Mouse (Mus musculus) midbrain, embryonic 15.5 days (tissue): ENCODE data around the gene Morf4l1. TPM values are rescaled to one million over a fixed set of nuclear protein-coding genes. Genes with fewer than 3 reads are reported as not detected.
"Not testable (repeated sequence)": the region's sequence is repeated elsewhere in the genome, so short reads cannot be mapped to it uniquely, and the experiment has no call there.

Experiments
- ATAC-seq: fragments of 200-750 bp; cut with Nextera tagmentation; replicated peaks from 2 replicates; pipeline ENCODE4 v1.8.0; 2017; ENCODE audit warnings: moderate TSS enrichment
- H3K27ac ChIP-seq: fragments of 300-500 bp; sonication (generic); 2 replicates; pipeline ENCODE4 v1.5.1; 2015; ENCODE audit warnings: mild to moderate bottlenecking, inconsistent platforms
- H3K27me3 ChIP-seq: fragments of 300-500 bp; sonication (generic); replicated peaks from 2 replicates; pipeline ENCODE4 v1.6.1; 2015; ENCODE audit warnings: inconsistent platforms
- H3K36me3 ChIP-seq: fragments of 300-500 bp; sonication (generic); replicated peaks from 2 replicates; pipeline ENCODE4 v1.6.1; 2015; ENCODE audit warnings: inconsistent platforms
- H3K4me1 ChIP-seq: fragments of 300-500 bp; sonication (generic); 2 replicates; pipeline ENCODE4 v1.6.1; 2015; ENCODE audit warnings: inconsistent platforms
- H3K4me2 ChIP-seq: fragments of 300-500 bp; sonication (generic); 2 replicates; pipeline ENCODE4 v1.6.1; 2015; ENCODE audit warnings: inconsistent platforms, mild to moderate bottlenecking, moderate library complexity
- H3K4me3 ChIP-seq: fragments of 300-500 bp; sonication (generic); 2 replicates; pipeline ENCODE4 v1.5.1; 2015; ENCODE audit warnings: mild to moderate bottlenecking, inconsistent platforms
- H3K9ac ChIP-seq: fragments of 300-500 bp; sonication (generic); 2 replicates; pipeline ENCODE4 v1.6.1; 2015; ENCODE audit warnings: mild to moderate bottlenecking, inconsistent platforms
- H3K9me3 ChIP-seq: fragments of 300-500 bp; sonication (generic); 2 replicates; pipeline ENCODE4 v1.6.1; 2016; ENCODE audit warnings: inconsistent platforms
- WGBS: fragments of 180-500 bp; shearing (Covaris S2); methylation state at CpG from one replicate; pipeline ENCODE4 v1.1.7; 2015; ENCODE audit warnings: mixed read lengths; 5-methylcytosine and 5-hydroxymethylcytosine counted together
- polyA plus RNA-seq: library from polyadenylated mRNA; unstranded; fragments of >200 nt; fragmentation: Nextera tagmentation; extraction: Ambion mirVana; gene quantifications from 2 replicates; pipeline ENCODE4 v1.2.1, GENCODE M21; 2015

Morf4l1 gene
- polyA plus RNA-seq, 1 experiment from 2014 or later: 569 TPM

DNA sequence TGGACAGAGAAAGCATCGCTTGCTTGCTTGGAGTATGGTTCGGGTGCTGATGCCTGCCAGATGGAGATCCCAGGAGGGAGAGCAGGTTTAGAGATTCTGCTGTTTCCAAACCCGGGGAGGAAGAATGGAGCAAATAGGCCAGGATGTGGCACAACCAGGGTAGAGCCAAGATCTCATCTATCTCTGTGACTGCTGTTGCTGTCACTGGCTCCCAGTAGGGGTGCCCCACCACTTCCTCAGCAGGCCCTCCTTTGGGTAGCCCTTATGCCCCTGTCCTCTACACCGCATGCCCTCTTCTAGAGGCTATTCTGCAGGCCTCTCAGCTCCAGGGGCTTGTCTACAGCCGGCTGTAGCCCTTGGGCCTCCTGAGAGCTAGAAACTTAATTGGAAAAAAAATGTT lies 38.4 kb downstream of the Morf4l1 start:
- ATAC-seq: no peak
- 91% methylated on average over 5 of the region's 5 CpGs for WGBS
- no peak overlapping the region for H3K9ac ChIP-seq
- H3K9me3 ChIP-seq: no peaks in the 10 kb centered on the region
- no peak overlapping the region for H3K27ac ChIP-seq
- H3K4me2 ChIP-seq: no peak overlapping the region
- no peaks in the 10 kb centered on the region for H3K27me3 ChIP-seq
- H3K4me1 ChIP-seq: no peaks in the 10 kb centered on the region
- H3K4me3 ChIP-seq: no peak overlapping the region
- no peaks in the 10 kb centered on the region for H3K36me3 ChIP-seq

GRCm38 (mm10) chr9:90075336-90075735 lies 39.2 kb downstream of the Morf4l1 start:
- Histone ChIP-seq H3K27ac (no peak overlapping the region), H3K4me3 (no peak overlapping the region), H3K4me1 (no peaks in the 10 kb centered on the region), H3K36me3 (no peaks in the 10 kb centered on the region), H3K9me3 (no peaks in the 10 kb centered on the region), H3K9ac (no peak overlapping the region), H3K4me2 (no peak overlapping the region), H3K27me3 (no peaks in the 10 kb centered on the region)
- ATAC-seq: no peak
- 89% methylated on average over 4 of the region's 4 CpGs for WGBS

DNA sequence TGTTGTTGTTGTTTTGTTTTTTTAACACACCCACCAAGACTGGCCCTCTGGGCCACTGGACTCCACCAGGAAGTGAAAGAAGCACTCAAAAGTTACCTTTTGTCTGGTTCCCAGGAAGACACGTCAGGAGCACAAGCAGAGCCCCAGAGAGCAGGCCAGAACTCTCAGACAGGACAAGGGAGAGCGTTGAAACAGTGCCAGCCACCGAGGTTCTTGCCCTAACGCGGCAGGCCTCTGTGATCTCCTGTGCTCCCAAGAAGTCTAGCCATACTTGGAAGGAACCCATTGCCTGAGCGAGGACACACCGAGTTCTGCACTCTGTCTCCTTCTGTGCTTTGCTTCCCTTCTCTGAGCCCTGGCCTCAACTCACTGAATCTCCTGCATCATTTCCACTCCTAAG lies 44.4 kb downstream of the Morf4l1 start:
- no peaks in the 10 kb centered on the region for H3K4me1 ChIP-seq
- no peak overlapping the region for H3K4me2 ChIP-seq
- ATAC-seq: no peak
- no peak overlapping the region for H3K27ac ChIP-seq
- no peaks in the 10 kb centered on the region for H3K27me3 ChIP-seq
- WGBS: 89% methylated on average over 7 of the region's 7 CpGs
- no peak overlapping the region for H3K4me3 ChIP-seq
- H3K36me3 ChIP-seq: no peaks in the 10 kb centered on the region
- H3K9ac ChIP-seq: no peak overlapping the region
- H3K9me3 ChIP-seq: no peaks in the 10 kb centered on the region

DNA sequence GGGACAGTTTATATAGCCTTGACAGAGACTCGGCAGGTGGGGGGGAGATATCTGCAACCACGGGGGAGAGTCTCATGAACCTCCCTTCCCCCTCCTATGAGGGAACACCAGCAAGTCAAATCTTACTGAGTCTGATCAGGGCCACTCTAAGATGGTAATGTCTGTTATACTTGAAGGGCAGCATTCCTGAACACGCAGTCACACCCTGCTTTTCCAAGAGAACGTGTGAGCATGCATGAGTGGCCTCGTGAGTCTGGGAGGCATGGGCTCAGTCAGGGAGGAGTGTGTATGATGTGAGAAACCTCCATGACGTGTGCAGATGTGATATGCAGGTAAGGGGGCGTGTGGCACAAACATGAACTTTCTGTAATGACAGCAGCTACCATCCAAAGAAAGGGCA lies 45.1 kb downstream of the Morf4l1 start:
- WGBS: 87% methylated on average over 7 of the region's 7 CpGs
- Histone ChIP-seq H3K4me3 (no peak overlapping the region), H3K27me3 (no peaks in the 10 kb centered on the region), H3K9me3 (no peaks in the 10 kb centered on the region), H3K36me3 (no peaks in the 10 kb centered on the region), H3K4me2 (no peak overlapping the region), H3K4me1 (no peaks in the 10 kb centered on the region), H3K9ac (no peak overlapping the region), H3K27ac (no peak overlapping the region)
- ATAC-seq: no peak

DNA sequence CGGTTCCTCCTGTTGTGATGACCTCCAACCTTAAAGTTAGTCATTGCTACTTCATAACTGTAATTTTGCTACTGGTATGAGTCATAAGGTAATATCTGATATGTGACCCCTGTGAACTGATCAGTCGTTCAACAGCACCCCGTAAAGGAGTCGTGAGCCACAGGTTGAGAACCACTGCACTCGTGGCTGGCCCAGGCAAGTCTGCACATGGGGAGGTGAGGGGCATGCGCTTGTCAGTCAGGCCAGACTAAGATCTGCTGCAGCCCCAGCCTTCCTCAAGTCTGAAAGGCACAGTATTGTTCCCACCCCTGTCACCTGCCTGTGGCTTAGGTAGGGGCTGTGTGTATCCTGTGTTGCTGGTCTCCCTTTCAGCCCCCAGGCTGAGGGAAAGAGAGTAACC lies 45.8 kb downstream of the Morf4l1 start:
- H3K36me3 ChIP-seq: no peaks in the 10 kb centered on the region
- no peak overlapping the region for H3K9ac ChIP-seq
- 88% methylated on average over 6 of the region's 6 CpGs for WGBS
- H3K4me3 ChIP-seq: no peak overlapping the region
- no peak for ATAC-seq
- H3K4me1 ChIP-seq: no peaks in the 10 kb centered on the region
- H3K4me2 ChIP-seq: no peak overlapping the region
- H3K27ac ChIP-seq: no peak overlapping the region
- no peaks in the 10 kb centered on the region for H3K9me3 ChIP-seq
- H3K27me3 ChIP-seq: no peaks in the 10 kb centered on the region

DNA sequence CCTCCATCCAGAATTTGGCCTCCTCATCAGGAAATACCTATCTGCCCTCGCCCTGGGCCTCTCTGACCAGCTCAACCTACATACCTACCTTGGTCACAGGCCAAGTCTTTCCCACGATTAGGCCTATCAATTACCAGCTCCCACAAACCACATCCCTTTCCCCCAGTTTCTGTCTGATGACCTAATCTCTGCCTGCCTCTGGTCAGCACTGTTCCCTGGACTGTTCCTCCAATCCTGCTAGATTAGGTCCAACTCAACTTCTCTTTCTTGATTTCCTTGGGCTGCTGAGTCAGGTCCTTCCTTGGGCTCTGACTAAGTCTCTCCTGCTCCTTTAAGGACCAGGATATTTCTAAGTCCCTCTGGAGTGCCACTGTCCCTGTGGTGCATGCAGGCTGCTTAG lies 47.2 kb downstream of the Morf4l1 start:
- no peak overlapping the region for H3K4me2 ChIP-seq
- no peaks in the 10 kb centered on the region for H3K9me3 ChIP-seq
- 78% methylated on average over 2 of the region's 2 CpGs for WGBS
- no peak overlapping the region for H3K27ac ChIP-seq
- no peak overlapping the region for H3K4me3 ChIP-seq
- no peak overlapping the region for H3K9ac ChIP-seq
- no peaks in the 10 kb centered on the region for H3K4me1 ChIP-seq
- ATAC-seq: no peak
- no peaks in the 10 kb centered on the region for H3K27me3 ChIP-seq
- H3K36me3 ChIP-seq: no peaks in the 10 kb centered on the region

GRCm38 (mm10) chr9:90060932-90061331 lies 53.6 kb downstream of the Morf4l1 start:
- 92% methylated on average over 5 of the region's 5 CpGs for WGBS
- H3K36me3 ChIP-seq, H3K9me3 ChIP-seq, H3K27me3 ChIP-seq, ATAC-seq, H3K4me1 ChIP-seq, H3K27ac ChIP-seq, H3K4me3 ChIP-seq, H3K9ac ChIP-seq, H3K4me2 ChIP-seq: not testable (repeated sequence)

DNA sequence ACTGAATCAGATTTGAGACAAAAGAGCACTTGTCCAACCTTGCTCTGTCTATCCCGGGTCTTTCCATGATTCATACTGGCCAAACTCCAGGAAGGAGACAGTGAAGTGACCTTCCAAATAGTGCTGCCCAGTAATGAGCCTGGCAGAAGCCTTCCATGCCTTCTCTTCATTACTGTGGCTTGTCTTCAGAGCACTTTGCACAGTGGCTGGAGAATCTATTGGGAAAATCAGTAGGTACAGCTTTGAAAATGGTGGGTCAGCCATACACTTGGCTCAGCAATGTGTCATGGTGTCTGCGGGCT lies 54.0 kb downstream of the Morf4l1 start:
- WGBS: 88% methylated on average over 2 of the region's 2 CpGs
- H3K27me3 ChIP-seq: no peaks in the 10 kb centered on the region
- no peak overlapping the region for H3K4me3 ChIP-seq
- H3K9ac ChIP-seq: no peak overlapping the region
- H3K36me3 ChIP-seq: no peaks in the 10 kb centered on the region
- H3K27ac ChIP-seq: no peak overlapping the region
- no peak overlapping the region for H3K4me2 ChIP-seq
- no peak for ATAC-seq
- H3K9me3 ChIP-seq: no peaks in the 10 kb centered on the region
- no peaks in the 10 kb centered on the region for H3K4me1 ChIP-seq

DNA sequence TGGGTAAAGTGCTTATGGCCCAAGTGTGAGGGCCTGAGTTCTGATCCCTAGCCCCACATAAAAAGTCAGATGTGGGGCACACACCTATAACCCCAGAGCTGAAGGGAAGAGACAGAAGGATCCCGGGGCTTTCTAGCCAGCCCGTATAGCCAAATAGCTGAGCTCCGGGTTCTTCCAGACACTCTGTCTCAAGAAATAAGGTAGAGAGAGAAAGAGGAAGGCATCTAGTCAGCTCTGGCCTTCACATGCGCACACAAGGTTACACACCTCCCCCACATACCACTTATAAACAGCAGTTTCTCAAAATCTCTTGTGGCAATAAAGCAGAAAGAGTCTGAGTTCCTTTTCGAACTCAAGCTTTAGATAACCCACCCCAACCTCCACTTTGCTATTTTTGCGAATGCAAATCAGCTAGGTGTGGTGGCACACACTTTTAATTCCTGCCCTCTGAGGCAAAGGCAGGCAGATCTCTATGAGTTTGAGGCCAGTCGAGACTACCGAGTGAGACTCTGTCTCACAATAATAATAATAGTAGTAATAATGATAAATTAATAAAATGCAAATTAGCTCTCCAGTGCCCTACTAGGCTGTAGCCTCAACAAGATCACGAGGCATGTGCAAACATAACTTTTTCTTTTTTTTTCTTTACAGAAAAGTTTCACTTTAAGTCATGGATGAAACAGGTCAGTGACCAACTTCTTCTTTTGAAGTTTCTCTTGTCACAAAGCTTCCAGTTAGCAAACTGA lies 54.6 kb downstream of the Morf4l1 start:
- Histone ChIP-seq H3K4me3 (no peak overlapping the region), H3K27ac (no peak overlapping the region), H3K9ac (no peak overlapping the region), H3K4me1 (peaks cover 1% of the 10 kb centered on the region; the same call in 1 of the 2 replicates), H3K27me3 (no peaks in the 10 kb centered on the region), H3K36me3 (no peaks in the 10 kb centered on the region), H3K4me2 (no peak overlapping the region), H3K9me3 (no peaks in the 10 kb centered on the region)
- 87% methylated on average over 9 of the region's 9 CpGs for WGBS
- no peak for ATAC-seq

DNA sequence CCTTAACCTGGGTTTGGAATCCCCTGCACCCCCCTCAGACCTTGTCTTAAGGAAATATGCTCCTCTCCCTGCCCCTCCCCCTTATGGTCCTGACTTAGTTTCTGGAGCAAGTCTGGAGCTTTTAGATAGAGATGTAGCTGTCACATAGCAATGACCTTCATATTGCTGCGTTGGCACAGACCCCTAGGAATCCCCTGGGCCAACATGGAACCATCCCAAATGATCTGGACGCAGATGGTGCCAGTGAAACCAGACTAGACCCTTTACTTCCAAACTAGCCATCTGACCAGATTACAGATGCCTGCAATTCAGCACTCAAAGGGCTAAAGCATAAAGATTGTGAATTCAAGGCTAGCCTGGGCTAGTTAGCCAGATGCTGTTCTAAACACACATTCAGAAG lies 57.9 kb downstream of the Morf4l1 start:
- Histone ChIP-seq H3K4me1 (peaks cover 9% of the 10 kb centered on the region), H3K4me3 (no peak overlapping the region), H3K36me3 (no peaks in the 10 kb centered on the region), H3K4me2 (no peak overlapping the region), H3K27me3 (no peaks in the 10 kb centered on the region), H3K27ac (no peak overlapping the region), H3K9ac (no peak overlapping the region), H3K9me3 (no peaks in the 10 kb centered on the region)
- no peak for ATAC-seq
- 90% methylated on average over 2 of the region's 2 CpGs for WGBS

DNA sequence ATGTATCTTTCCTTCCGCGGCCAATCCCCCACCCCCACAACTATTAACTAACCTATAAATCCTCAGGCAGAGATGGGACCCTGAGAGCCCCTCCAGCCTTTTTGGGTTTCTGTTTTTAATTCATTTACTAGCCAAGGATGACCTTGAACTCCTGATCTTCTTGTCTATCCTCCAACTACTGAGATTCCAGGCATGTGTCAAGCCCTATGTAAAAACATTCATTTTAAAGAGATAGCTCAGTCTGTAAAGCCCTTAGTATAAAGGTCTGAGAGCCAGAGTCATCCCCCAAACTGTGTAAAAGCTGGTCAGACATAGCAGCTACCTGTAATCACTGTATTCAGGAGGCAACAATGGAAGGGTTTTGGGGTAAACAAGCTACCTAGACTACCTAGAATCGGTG lies 58.7 kb downstream of the Morf4l1 start:
- H3K36me3 ChIP-seq: no peaks in the 10 kb centered on the region
- no peak for ATAC-seq
- H3K27ac ChIP-seq: no peak overlapping the region
- H3K4me1 ChIP-seq: peaks cover 9% of the 10 kb centered on the region
- 84% methylated on average over 3 of the region's 3 CpGs for WGBS
- H3K9ac ChIP-seq: no peak overlapping the region
- H3K4me2 ChIP-seq: no peak overlapping the region
- no peaks in the 10 kb centered on the region for H3K9me3 ChIP-seq
- no peak overlapping the region for H3K4me3 ChIP-seq
- H3K27me3 ChIP-seq: no peaks in the 10 kb centered on the region

- Histone ChIP-seq H3K4me3 (no peak overlapping the region), H3K4me2 (no peak overlapping the region)
- no peak for ATAC-seq
Measured at GRCm38 (mm10) chr9:90055409-90055808, 59.2 kb downstream of the Morf4l1 start.

GRCm38 (mm10) chr9:90054371-90055145 lies 60.0 kb downstream of the Morf4l1 start:
- peak; percentile 85 for ATAC-seq
- Histone ChIP-seq H3K4me3 (peak overlapping the region; percentile 33), H3K9ac (0 out of 2 replicates have a peak overlapping the region, but pooled peaks have one; percentile 15), H3K27me3 (no peaks in the 10 kb centered on the region), H3K9me3 (no peaks in the 10 kb centered on the region), H3K36me3 (no peaks in the 10 kb centered on the region), H3K27ac (no peak overlapping the region), H3K4me2 (peak overlapping the region; percentile 64), H3K4me1 (peaks cover 9% of the 10 kb centered on the region)
- WGBS: 1% methylated on average over 36 of the region's 37 CpGs

More at GRCm38 (mm10) chr9:90055409-90055808, 59.2 kb downstream of the Morf4l1 start:
- H3K4me1 ChIP-seq: peaks cover 9% of the 10 kb centered on the region
- no peaks in the 10 kb centered on the region for H3K36me3 ChIP-seq
- no peak overlapping the region for H3K27ac ChIP-seq
- no peak overlapping the region for H3K9ac ChIP-seq
- H3K27me3 ChIP-seq: no peaks in the 10 kb centered on the region
- 45% methylated on average over 5 of the region's 5 CpGs for WGBS
- no peaks in the 10 kb centered on the region for H3K9me3 ChIP-seq
